Mouse (Mus musculus): ENCODE results near the gene Smarcc1. TPM values are rescaled to one million over a fixed set of nuclear protein-coding genes. Genes with fewer than 3 reads are reported as not detected.

Smarcc1 gene
- total and polyA plus RNA-seq, 3 experiments = 30.4 to 97.0 (median 41.3) TPM

DNA sequence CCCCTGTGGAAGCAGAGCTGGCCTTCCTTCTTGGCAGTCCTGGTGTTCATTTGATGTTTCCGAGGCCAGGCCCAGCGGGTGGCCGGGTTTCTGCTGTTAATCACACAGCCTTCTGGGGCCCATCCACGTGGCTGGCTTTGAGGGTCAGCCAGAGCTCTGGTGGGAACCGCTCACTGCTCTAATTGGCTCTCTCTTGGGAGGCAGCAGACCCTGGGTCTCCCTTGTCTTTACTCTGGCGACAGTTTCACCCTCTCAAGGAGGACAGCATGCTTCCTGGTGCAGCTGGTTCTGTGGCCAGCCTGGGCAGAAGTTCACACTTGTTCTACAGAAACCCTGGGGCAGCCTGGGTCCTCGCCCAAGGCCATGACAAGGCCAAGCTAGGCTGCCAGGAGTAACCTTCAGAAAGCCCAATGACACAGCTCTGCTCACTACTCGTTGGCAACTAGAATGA lies 159.9 kb downstream of the Smarcc1 start:
- H3K4me3 ChIP-seq (replicated peaks in 1 of 3; ENCODE audit: low read depth in 2 of 3, low read length in 2 of 3, poor library complexity in 1 of 3) = no peak overlapping the region
- H3K27me3 ChIP-seq (replicated peaks) = no peaks in the 10 kb centered on the region
- H3K9ac ChIP-seq (ENCODE audit: insufficient read depth, low read depth) = no peak overlapping the region
- dilution Hi-C loops (cut with MboI; ENCODE audit: extremely low pct_ligation_motif_present, extremely low pct_unique_long_range_greater_than_20kb, low sequenced_read_pairs) (no loop called here), in situ Hi-C loops (cut with MboI; ENCODE audit: low pct_ligation_motif_present, low pct_unique_long_range_greater_than_20kb, low sequenced_read_pairs) (no loop called here)
- no peaks in the 10 kb centered on the region for H3K79me2 ChIP-seq (replicated peaks; ENCODE audit: control insufficient read depth, extremely low read depth, insufficient read depth, poor library complexity, severe bottlenecking)
- H3K9me3 ChIP-seq (replicated peaks; ENCODE audit: low read length) = no peaks in the 10 kb centered on the region
- DNase-seq (ENCODE audit: extremely low read depth) = no peak
- peaks cover 2 to 9% of the 10 kb centered on the region in 2 experiments for H3K4me1 ChIP-seq (ENCODE audit: control insufficient read depth in 1 of 2, insufficient read depth in 2 of 2)
- TF ChIP-seq MEF2A (IDR thresholded peaks at IDR 0.05; ENCODE audit: borderline replicate concordance, low read depth, low read length) (no peak), CHD2 (IDR thresholded peaks at IDR 0.05; ENCODE audit: low read length) (no peak), TCF12 (IDR thresholded peaks at IDR 0.05; ENCODE audit: low read depth, low read length) (no peak), SIN3A (IDR thresholded peaks at IDR 0.05; ENCODE audit: low read length) (no peak), POLR2AphosphoS2 (IDR thresholded peaks at IDR 0.05; ENCODE audit: low read depth, low read length) (no peak), ZMIZ1 (IDR thresholded peaks at IDR 0.05; ENCODE audit: low read depth, low read length) (no peak)
- no peaks in the 10 kb centered on the region for H3K36me3 ChIP-seq (replicated peaks in 1 of 2; ENCODE audit: control insufficient read depth in 1 of 2, insufficient read depth in 1 of 2, low read length in 1 of 2)
- H3K4me2 ChIP-seq (ENCODE audit: insufficient read depth, low read depth, poor library complexity, severe bottlenecking) = no peak overlapping the region
- H3K27ac ChIP-seq (ENCODE audit: insufficient read depth, low read depth) = no peak overlapping the region

DNA sequence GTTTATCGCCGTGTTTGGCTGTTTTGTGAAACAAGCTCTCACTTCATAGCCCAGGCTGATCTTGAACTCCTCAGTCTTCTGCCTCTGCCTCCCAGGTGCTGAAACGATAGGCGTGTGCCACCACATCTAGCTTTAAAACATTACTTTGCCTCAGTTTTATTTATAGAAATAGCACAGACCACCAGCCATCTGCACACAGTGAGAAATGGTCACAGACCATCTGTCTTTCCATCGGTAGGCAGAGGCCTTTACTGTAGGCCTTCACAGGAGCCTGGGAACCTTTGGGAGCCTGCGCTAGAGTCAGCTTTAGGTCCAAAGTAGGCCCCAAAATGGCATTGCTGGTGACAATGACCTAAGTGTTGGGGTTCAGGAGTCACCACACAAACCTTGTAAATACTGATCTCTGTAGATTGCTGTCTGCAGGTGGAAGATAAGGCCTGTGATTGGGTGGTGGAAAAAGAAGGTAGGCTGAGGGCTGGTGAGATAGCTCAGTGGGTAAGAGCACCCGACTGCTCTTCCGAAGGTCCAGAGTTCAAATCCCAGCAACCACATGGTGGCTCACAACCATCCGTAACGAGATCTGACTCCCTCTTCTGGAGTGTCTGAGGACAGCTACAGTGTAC lies 166.7 kb downstream of the Smarcc1 start:
- dilution Hi-C loops (cut with MboI; ENCODE audit: extremely low pct_ligation_motif_present, extremely low pct_unique_long_range_greater_than_20kb, low sequenced_read_pairs) = no loop called here
- Histone ChIP-seq H3K79me2 (replicated peaks; ENCODE audit: control insufficient read depth, extremely low read depth, insufficient read depth, poor library complexity, severe bottlenecking) (no peaks in the 10 kb centered on the region), H3K27ac (ENCODE audit: insufficient read depth, low read depth) (no peak overlapping the region), H3K9me3 (replicated peaks; ENCODE audit: low read length) (no peaks in the 10 kb centered on the region), H3K36me3 (replicated peaks in 1 of 2; ENCODE audit: control insufficient read depth in 1 of 2, insufficient read depth in 1 of 2, low read length in 1 of 2) (no peaks in the 10 kb centered on the region), H3K4me1 (ENCODE audit: control insufficient read depth in 1 of 2, insufficient read depth in 2 of 2) (peaks cover 0 to 11% of the 10 kb centered on the region in 2 experiments; a peak in 2 of 4 replicates), H3K9ac (ENCODE audit: insufficient read depth, low read depth) (no peak overlapping the region), H3K27me3 (replicated peaks) (no peaks in the 10 kb centered on the region), H3K4me3 (replicated peaks in 1 of 3; ENCODE audit: low read depth in 2 of 3, low read length in 2 of 3, poor library complexity in 1 of 3) (no peak overlapping the region), H3K4me2 (ENCODE audit: insufficient read depth, low read depth, poor library complexity, severe bottlenecking) (no peak overlapping the region)
- TF ChIP-seq MEF2A (IDR thresholded peaks at IDR 0.05; ENCODE audit: borderline replicate concordance, low read depth, low read length) (no peak), EP300 (IDR thresholded peaks at IDR 0.05; ENCODE audit: low read length) (no peak), USF2 (conservative IDR thresholded peaks at IDR 0.05; ENCODE audit: low read depth, low read length) (no peak), RAD21 (IDR thresholded peaks at IDR 0.05; ENCODE audit: low read depth, low read length) (no peak), MAFK (IDR thresholded peaks at IDR 0.05; ENCODE audit: insufficient replicate concordance, low read length) (no peak), POLR2AphosphoS2 (IDR thresholded peaks at IDR 0.05; ENCODE audit: low read depth, low read length) (no peak), ZC3H11A (IDR thresholded peaks at IDR 0.05; ENCODE audit: low read depth, low read length) (no peak), HCFC1 (IDR thresholded peaks at IDR 0.05; ENCODE audit: low read depth, low read length) (no peak), CHD2 (IDR thresholded peaks at IDR 0.05; ENCODE audit: low read length) (no peak), ZMIZ1 (IDR thresholded peaks at IDR 0.05; ENCODE audit: low read depth, low read length) (no peak), SMC3 (IDR thresholded peaks at IDR 0.05; ENCODE audit: low read depth, low read length) (no peak)
- in situ Hi-C loops (cut with MboI; ENCODE audit: low pct_ligation_motif_present, low pct_unique_long_range_greater_than_20kb, low sequenced_read_pairs) = loop anchor here (10.0 kb wide), 1 partner anchor 389 kb away; no protein-coding TSS in a partner anchor
- DNase-seq (ENCODE audit: extremely low read depth) = no peak
